Mouse (Mus musculus) heart, adult 2 months (tissue): ENCODE data around the gene Tmc2. TPM values are rescaled to one million over a fixed set of nuclear protein-coding genes. Genes with fewer than 3 reads are reported as not detected.

Source experiments
- DNase-seq, 2 experiments: peaks; one replicate each; pipeline ENCODE4 v3.0.0; 2021
- H3K27ac ChIP-seq: fragments of 200-600 bp; 2 replicates; pipeline ENCODE4 v1.8.1; 2022
- H3K27me3 ChIP-seq: fragments of 200-500 bp; 2 replicates; pipeline ENCODE4 v1.6.1; 2012; ENCODE audit warnings: mild to moderate bottlenecking, low read length, inconsistent platforms, mixed read lengths; ENCODE audit not compliant: control insufficient read depth, insufficient read depth
- H3K36me3 ChIP-seq: fragments of 200-500 bp; 2 replicates; pipeline ENCODE4 v1.6.1; 2012; ENCODE audit warnings: low read length, inconsistent platforms; ENCODE audit not compliant: control insufficient read depth, insufficient read depth
- H3K4me1 ChIP-seq: fragments of 200-500 bp; 2 replicates; pipeline ENCODE4 v1.6.1; 2011; ENCODE audit warnings: low read length; ENCODE audit not compliant: control insufficient read depth, insufficient read depth
- H3K4me3 ChIP-seq: fragments of 200-600 bp; 2 replicates; pipeline ENCODE4 v1.8.1; 2022
- H3K79me2 ChIP-seq: fragments of 200-500 bp; replicated peaks from 2 replicates; pipeline ENCODE4 v1.6.1; 2012; ENCODE audit warnings: mild to moderate bottlenecking, inconsistent platforms, low read length, moderate library complexity, mixed read lengths; ENCODE audit not compliant: control insufficient read depth, insufficient read depth
- H3K9ac ChIP-seq: fragments of 200-500 bp; 2 replicates; pipeline ENCODE4 v1.6.1; 2012; ENCODE audit warnings: low read depth, mild to moderate bottlenecking, control low read depth, inconsistent platforms, low read length, mixed read lengths
- CTCF ChIP-seq: fragments of 200-600 bp; IDR thresholded peaks from 2 replicates; pipeline ENCODE4 v1.8.1; 2022; ENCODE audit warnings: antibody characterized with exemption, mild to moderate bottlenecking, moderate library complexity
- EP300 ChIP-seq: fragments of 200-500 bp; IDR thresholded peaks from 2 replicates; pipeline ENCODE4 v1.6.1; 2011; ENCODE audit warnings: low read depth, low read length, control low read depth; ENCODE audit not compliant: insufficient read depth
- POLR2A ChIP-seq: fragments of 200-500 bp; IDR thresholded peaks from 2 replicates; pipeline ENCODE4 v1.6.1; 2011; ENCODE audit warnings: mild to moderate bottlenecking, low read depth, low read length, control low read depth; ENCODE audit not compliant: insufficient read depth
- WGBS: fragments of 180-500 bp; shearing (Covaris S2); methylation state at CpG from one replicate; pipeline ENCODE4 v1.1.7; 2018; 5-methylcytosine and 5-hydroxymethylcytosine counted together
- intact Hi-C: fragments of 180-260 bp; cut with DNase I; formaldehyde crosslinking; loops from one replicate; pipeline ENCODE4 v1.15.1; 2025
- polyA plus RNA-seq: library from polyadenylated mRNA; depleted of rRNA; stranded (reverse); fragments of >200 nt; gene quantifications from 2 replicates; pipeline ENCODE4 v1.2.3, GENCODE M21; 2012
- total RNA-seq, 2 experiments: library from RNA; stranded (reverse); gene quantifications; 2 replicates each; pipeline ENCODE4 v1.2.3; 2021

Tmc2 gene
- total and polyA plus RNA-seq, 3 experiments, result not detected

DNA sequence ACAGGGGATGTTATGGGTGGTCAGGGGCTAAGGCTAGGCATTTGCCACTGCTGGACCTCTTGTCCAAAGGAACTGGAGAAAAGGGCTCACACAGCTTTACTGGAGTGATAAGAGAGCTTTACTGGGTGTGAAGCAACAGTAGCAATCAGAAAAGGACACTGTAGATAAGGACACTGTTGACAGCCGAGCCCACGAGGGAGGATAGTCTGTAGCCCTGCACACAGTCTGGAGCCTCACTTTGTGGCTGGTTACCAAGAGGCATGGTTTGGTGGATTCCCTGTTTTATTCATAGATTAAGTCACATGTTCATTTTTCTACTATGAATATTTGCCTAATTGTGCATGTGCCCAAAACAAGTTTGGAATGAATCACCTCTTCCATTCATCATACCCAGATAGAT is 67.4 kb downstream of the Tmc2 start:
- TF ChIP-seq CTCF, result no peak
- TF ChIP-seq EP300, result no peak
- no peaks in the 10 kb centered on the region for H3K4me1 ChIP-seq
- no peak overlapping the region for H3K9ac ChIP-seq
- no peak overlapping the region for H3K4me3 ChIP-seq
- no peaks in the 10 kb centered on the region for H3K79me2 ChIP-seq
- intact Hi-C loops, result no loop called here
- no peaks in the 10 kb centered on the region for H3K36me3 ChIP-seq
- no peak for DNase-seq
- H3K27ac ChIP-seq, result no peak overlapping the region
- no peaks in the 10 kb centered on the region for H3K27me3 ChIP-seq
- WGBS, result 14% methylated on average over 2 of the region's 2 CpGs

DNA sequence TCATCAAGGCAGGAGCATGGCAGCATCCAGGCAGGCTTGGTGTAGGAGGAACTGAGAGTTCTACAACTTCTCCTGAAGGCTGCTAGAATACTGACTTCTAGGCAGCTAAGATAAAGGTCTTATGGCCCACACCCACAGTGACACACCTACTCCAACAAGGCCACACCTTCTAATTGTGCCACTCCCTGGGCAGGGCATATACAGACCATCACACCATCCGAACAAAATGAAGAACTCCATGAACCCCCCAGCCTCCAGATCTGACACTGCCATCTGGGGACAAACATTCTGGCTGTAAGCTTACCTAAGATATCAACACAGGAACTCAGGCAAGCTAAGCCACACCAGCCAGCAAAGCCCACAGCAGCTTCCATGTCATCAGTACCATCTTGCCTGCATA is 70.5 kb downstream of the Tmc2 start:
- Histone ChIP-seq H3K36me3 (no peaks in the 10 kb centered on the region), H3K4me1 (no peaks in the 10 kb centered on the region), H3K27me3 (no peaks in the 10 kb centered on the region), H3K4me3 (no peak overlapping the region), H3K79me2 (no peaks in the 10 kb centered on the region), H3K9ac (no peak overlapping the region), H3K27ac (no peak overlapping the region)
- 89% methylated on average over 1 of the region's 1 CpGs for WGBS
- intact Hi-C loops, result no loop called here
- no peak for DNase-seq
- TF ChIP-seq POLR2A (no peak), EP300 (no peak), CTCF (no peak)

DNA sequence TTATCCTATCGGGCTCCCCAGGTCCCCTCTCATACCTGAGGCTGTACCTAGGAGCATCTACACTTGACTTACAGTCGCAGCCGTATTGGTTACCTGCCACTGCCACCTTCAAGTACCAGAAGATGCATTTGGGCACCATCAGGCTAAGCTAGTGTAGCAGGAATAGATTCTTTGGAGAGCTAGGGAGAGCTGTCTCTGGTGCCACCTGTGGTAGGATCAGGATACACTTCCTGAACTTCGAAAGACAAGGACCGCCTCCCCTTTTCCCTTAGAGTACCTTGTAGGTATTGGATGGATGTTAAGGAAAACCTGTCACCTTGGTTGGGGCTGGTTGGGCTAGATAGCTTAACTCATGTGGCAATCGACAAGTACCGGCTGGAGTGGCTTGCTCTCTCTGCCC is 73.1 kb downstream of the Tmc2 start:
- intact Hi-C loops, result no loop called here
- no peak overlapping the region for H3K27ac ChIP-seq
- peak; percentile 37 for TF ChIP-seq CTCF
- no peak for TF ChIP-seq EP300
- no peak for TF ChIP-seq POLR2A
- 65% methylated on average over 7 of the region's 7 CpGs for WGBS
- no peaks in the 10 kb centered on the region for H3K79me2 ChIP-seq
- H3K36me3 ChIP-seq, result 0 out of 2 replicates have a peak, but pooled peaks cover under 1% of the 10 kb centered on the region
- H3K4me1 ChIP-seq, result no peaks in the 10 kb centered on the region
- H3K27me3 ChIP-seq, result no peaks in the 10 kb centered on the region
- no peak for DNase-seq
- no peak overlapping the region for H3K9ac ChIP-seq
- no peak overlapping the region for H3K4me3 ChIP-seq

DNA sequence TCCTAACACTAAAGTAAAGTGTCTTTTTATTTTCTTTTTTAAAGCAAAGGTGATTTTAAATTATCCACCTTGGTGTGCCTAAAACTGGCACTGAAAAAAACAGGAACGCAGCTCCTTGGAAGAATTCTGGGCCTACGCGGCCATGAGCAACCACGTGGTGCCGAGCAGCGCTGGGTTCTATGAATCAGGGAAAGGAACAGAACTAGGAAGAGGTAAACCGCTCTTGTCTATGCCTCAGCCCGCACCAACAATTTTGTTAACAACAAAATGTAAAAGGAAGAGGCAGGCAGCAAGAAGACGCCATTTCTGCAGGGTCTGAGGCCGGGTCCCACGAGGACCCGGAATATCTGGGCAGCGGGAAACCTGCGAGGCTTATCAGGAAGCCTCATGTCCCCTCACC is 78.7 kb downstream of the Tmc2 start:
- WGBS, result under 1% methylated on average over 14 of the region's 14 CpGs
- no peak for TF ChIP-seq POLR2A
- TF ChIP-seq EP300, result no peak
- Histone ChIP-seq H3K27me3 (no peaks in the 10 kb centered on the region), H3K4me3 (peak overlapping the region; percentile 97), H3K27ac (peak overlapping the region; percentile 91), H3K4me1 (peaks cover 2% of the 10 kb centered on the region), H3K36me3 (0 out of 2 replicates have a peak, but pooled peaks cover 2% of the 10 kb centered on the region), H3K9ac (peak overlapping the region; percentile 70), H3K79me2 (peaks cover 1% of the 10 kb centered on the region; the same call in 1 of the 2 replicates)
- DNase-seq, result no peak
- intact Hi-C loops, result loop anchor here (1.0 to 5.0 kb wide), 3 partner anchors 11 to 96 kb away; partner anchors contain the start of genes Ebf4, Idh3b and Snrpb

DNA sequence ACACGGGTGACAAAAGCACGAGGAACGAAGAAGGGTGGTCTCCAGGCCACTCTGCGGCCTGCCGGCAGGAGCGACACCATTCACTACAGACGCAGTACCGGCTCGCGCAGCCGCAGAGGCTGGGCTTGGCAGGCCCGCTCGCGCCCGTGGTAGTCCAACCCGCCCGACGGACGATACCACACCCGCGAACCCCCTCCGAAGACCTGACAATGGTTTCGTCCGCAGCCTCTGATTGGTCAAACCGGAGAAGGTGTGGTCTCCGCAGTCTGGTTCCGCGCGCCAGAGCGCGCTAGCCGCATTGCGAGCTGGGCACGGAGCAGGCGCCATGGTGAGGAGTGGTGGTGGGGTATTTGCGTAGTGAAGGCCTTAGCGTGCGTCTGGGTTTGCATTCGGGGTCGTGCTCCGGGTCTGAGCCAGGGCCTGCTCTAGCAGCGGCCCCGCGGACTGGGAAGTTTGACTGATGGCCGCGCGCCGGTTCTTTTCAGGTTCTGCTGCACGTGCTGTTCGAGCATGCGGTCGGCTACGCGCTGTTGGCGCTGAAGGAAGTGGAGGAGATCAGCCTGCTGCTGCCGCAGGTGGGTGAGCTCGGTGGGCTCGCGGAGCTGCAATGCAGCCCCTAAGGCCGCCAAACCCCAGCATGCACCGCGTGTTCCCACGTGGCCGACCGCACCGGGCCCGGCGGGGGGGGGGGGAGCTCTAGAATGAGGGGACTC is 79.3 kb downstream of the Tmc2 start, which contains the start of gene Nop56:
Gene Nop56, plus strand, starts transcription at position 282 of the 713 bp plus-strand sequence.
- H3K27me3 ChIP-seq, result no peaks in the 10 kb centered on the region
- peak within 1 kb of the TSS; percentile 72 for H3K9ac ChIP-seq
- DNase-seq, result peak; percentile 99
- 0 out of 2 replicates have a peak, but pooled peaks cover 2% of the 10 kb centered on the region for H3K36me3 ChIP-seq
- intact Hi-C loops, result loop anchor here (1.0 to 5.0 kb wide), 3 partner anchors 10 to 97 kb away; partner anchors contain the start of genes Ebf4, Idh3b and Snrpb
- H3K4me3 ChIP-seq, result peak within 1 kb of the TSS; percentile 97
- peaks cover 1% of the 10 kb centered on the region; the same call in 1 of the 2 replicates for H3K79me2 ChIP-seq
- H3K4me1 ChIP-seq, result peaks cover 2% of the 10 kb centered on the region
- TF ChIP-seq EP300 (peak; percentile 87), CTCF (peak; percentile 62), POLR2A (peak; percentile 100)
- peak within 1 kb of the TSS; percentile 91 for H3K27ac ChIP-seq
- under 1% methylated on average over 68 of the region's 68 CpGs for WGBS

DNA sequence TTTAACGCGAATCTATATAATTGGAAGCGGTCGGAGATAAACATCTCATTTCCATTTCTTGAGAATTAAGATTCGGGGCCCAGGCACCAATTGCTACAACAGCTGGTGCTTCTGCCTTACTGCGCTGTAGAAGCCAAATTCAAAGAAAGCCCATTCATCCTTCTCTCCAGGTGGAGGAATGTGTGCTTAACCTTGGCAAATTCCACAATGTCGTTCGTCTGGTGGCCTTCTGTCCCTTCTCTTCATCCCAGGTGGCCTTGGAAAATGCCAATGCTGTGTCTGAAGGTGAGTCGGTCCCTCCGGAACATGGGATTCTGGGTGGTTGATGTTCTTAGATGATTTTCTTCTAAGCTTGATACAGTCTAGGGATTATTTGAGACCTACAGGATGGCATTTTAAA is 79.9 kb downstream of the Tmc2 start:
- Histone ChIP-seq H3K27ac (no peak overlapping the region; the same call in 1 of the 2 replicates), H3K4me1 (peaks cover 2% of the 10 kb centered on the region), H3K27me3 (no peaks in the 10 kb centered on the region), H3K79me2 (peaks cover 1% of the 10 kb centered on the region; the same call in 1 of the 2 replicates), H3K4me3 (peak overlapping the region; percentile 97), H3K9ac (peak overlapping the region; percentile 52), H3K36me3 (0 out of 2 replicates have a peak, but pooled peaks cover 2% of the 10 kb centered on the region)
- DNase-seq, result no peak
- TF ChIP-seq EP300, result no peak
- no peak for TF ChIP-seq CTCF
- no peak for TF ChIP-seq POLR2A
- intact Hi-C loops, result loop anchor here (1.0 to 5.0 kb wide), 3 partner anchors 9 to 98 kb away; partner anchors contain the start of genes Ebf4, Idh3b and Snrpb
- WGBS, result 3% methylated on average over 10 of the region's 10 CpGs
